16 mouse cellular contexts compared by ENCODE assay signal in genomic region chr3:86135886-86136563, GRCm38 (mm10). TPM values are rescaled to one million over a fixed set of nuclear protein-coding genes. Genes with fewer than 3 reads are reported as not detected.
DNase-seq lines count a peak whose midpoint lies in the region; ATAC-seq and TF ChIP-seq lines count a peak whose summit lies in the region.
"Had no signal": no experiment of that assay in that cellular context is flagged by ENCODE, and none has a peak within 500 bp of the region (broad histone marks: within the 10 kb centered on the region; RNA-seq: fewer than 3 reads in every experiment).

No protein-coding gene starts in this region.

- TF ChIP-seq POLR2A in MEL (IDR thresholded peaks at IDR 0.05; ENCODE audit: control insufficient read depth in 1 of 2, insufficient read depth in 1 of 2, low read depth in 1 of 2, low read length in 2 of 2, poor library complexity in 1 of 2), result peak in 1 of 2 experiments; percentile 31; a peak in 2 of 4 replicates

- H3K9me3 ChIP-seq in intestine, embryonic 15.5 days, result no peaks in the 10 kb centered on the region
- H3K9me3 ChIP-seq in intestine, embryonic 16.5 days (ENCODE audit: control insufficient read depth, low read length), result no peaks in the 10 kb centered on the region
- H3K9me3 ChIP-seq in MEL (replicated peaks; ENCODE audit: insufficient read depth, low read length), result no peaks in the 10 kb centered on the region
- no peaks in the 10 kb centered on the region for H3K9me3 ChIP-seq in liver, embryonic 13.5 days (replicated peaks)
- H3K9me3 ChIP-seq: midbrain, embryonic 15.5 days had no signal

- DNase-seq in 416B (ENCODE audit: low read depth), result peak; percentile 16
- peak; percentile 71 for DNase-seq in MEL (ENCODE audit: low read depth, low spot score)
- DNase-seq in liver, embryonic 13.5 days, result peak; percentile 38
- no peak for DNase-seq in left cerebral cortex, adult 9 months (ENCODE audit: low spot score in 2 of 2)
- no peak for DNase-seq in T-cell, adult 2 months (ENCODE audit: low spot score)
- DNase-seq: adrenal gland, postnatal 14 days; cerebellum, adult 9-10 months; forebrain, postnatal 0 days; heart, adult 18-20 months; layer of hippocampus, postnatal 36 days; lung, postnatal 36 days; right cerebral cortex, adult 18-20 months; thymus, adult 2 months had no signal

- peaks cover 8% of the 10 kb centered on the region for H3K4me1 ChIP-seq in intestine, embryonic 15.5 days (replicated peaks)
- peaks cover 7% of the 10 kb centered on the region for H3K4me1 ChIP-seq in intestine, embryonic 16.5 days (ENCODE audit: control insufficient read depth, insufficient read depth, low read length)
- peaks cover 0 to 13% of the 10 kb centered on the region in 2 experiments; a peak in 2 of 4 replicates for H3K4me1 ChIP-seq in MEL (ENCODE audit: control insufficient read depth in 1 of 2, insufficient read depth in 2 of 2, low read length in 2 of 2)
- H3K4me1 ChIP-seq in liver, embryonic 13.5 days (replicated peaks), result peaks cover 62% of the 10 kb centered on the region

- H3K4me3 ChIP-seq in intestine, embryonic 15.5 days (replicated peaks), result no peak overlapping the region
- H3K4me3 ChIP-seq in intestine, embryonic 16.5 days (ENCODE audit: low read length), result no peak overlapping the region
- H3K4me3 ChIP-seq in MEL (ENCODE audit: control insufficient read depth in 1 of 2, insufficient read depth in 1 of 2, low read depth in 2 of 2, low read length in 2 of 2), result no peak overlapping the region
- H3K4me3 ChIP-seq in liver, embryonic 13.5 days (replicated peaks), result no peak overlapping the region
- H3K4me3 ChIP-seq: midbrain, embryonic 15.5 days had no signal

- no peak for TF ChIP-seq RAD21 in MEL (IDR thresholded peaks at IDR 0.05; ENCODE audit: low read depth, low read length)

- H3K79me2 ChIP-seq in MEL (ENCODE audit: control insufficient read depth, insufficient read depth, low read length, poor library complexity), result peaks cover 16% of the 10 kb centered on the region

- TF ChIP-seq CTCF in MEL (IDR thresholded peaks at IDR 0.05 in 2 of 3, conservative IDR thresholded peaks at IDR 0.05 in 1 of 3; ENCODE audit: control insufficient read depth in 1 of 3, insufficient read depth in 1 of 3, low read depth in 2 of 3, low read length in 3 of 3, poor library complexity in 1 of 3, severe bottlenecking in 1 of 3), result no peak; a peak in 1 of 6 replicates

- peaks cover 20% of the 10 kb centered on the region for H3K36me3 ChIP-seq in intestine, embryonic 15.5 days
- H3K36me3 ChIP-seq in intestine, embryonic 16.5 days (ENCODE audit: control insufficient read depth, insufficient read depth, low read length), result peaks cover 16% of the 10 kb centered on the region
- H3K36me3 ChIP-seq in MEL (ENCODE audit: control insufficient read depth in 1 of 2, insufficient read depth in 2 of 2, low read length in 2 of 2), result peaks cover 32 to 39% of the 10 kb centered on the region in 2 experiments
- peaks cover 67% of the 10 kb centered on the region for H3K36me3 ChIP-seq in liver, embryonic 13.5 days

- no peak overlapping the region for H3K9ac ChIP-seq in intestine, embryonic 15.5 days
- no peak overlapping the region for H3K9ac ChIP-seq in intestine, embryonic 16.5 days (ENCODE audit: low read depth, low read length)
- H3K9ac ChIP-seq in MEL (ENCODE audit: control insufficient read depth, low read depth, low read length, poor library complexity, severe bottlenecking), result no peak overlapping the region
- H3K9ac ChIP-seq in liver, embryonic 13.5 days, result no peak overlapping the region
- H3K9ac ChIP-seq: forebrain, postnatal 0 days; midbrain, embryonic 15.5 days had no signal

- TF ChIP-seq EP300 in MEL (IDR thresholded peaks at IDR 0.05; ENCODE audit: low read depth in 1 of 2, low read length in 2 of 2), result peak; percentile 38 to 68; a peak in 2 of 4 replicates

- 84% methylated on average over 6 of the region's 6 CpGs for WGBS in intestine, embryonic 15.5 days
- WGBS in intestine, embryonic 16.5 days, result 85% methylated on average over 6 of the region's 6 CpGs
- WGBS in liver, embryonic 13.5 days (ENCODE audit: insufficient replicate concordance), result 37% methylated on average over 6 of the region's 6 CpGs

- ATAC-seq in intestine, embryonic 15.5 days, result peak; percentile 13; the same call in 1 of the 2 replicates
- no peak; the same call in 1 of the 2 replicates for ATAC-seq in intestine, embryonic 16.5 days
- peak; percentile 74 for ATAC-seq in liver, embryonic 13.5 days (ENCODE audit: low read depth)
- ATAC-seq: forebrain, postnatal 0 days; midbrain, embryonic 15.5 days had no signal

- no peak overlapping the region for H3K27ac ChIP-seq in intestine, embryonic 15.5 days
- H3K27ac ChIP-seq in intestine, embryonic 16.5 days (ENCODE audit: low read length), result no peak overlapping the region
- H3K27ac ChIP-seq in MEL (ENCODE audit: control insufficient read depth, low read depth, low read length), result peak overlapping the region; percentile 28
- peak overlapping the region; percentile 50 for H3K27ac ChIP-seq in liver, embryonic 13.5 days
- H3K27ac ChIP-seq: midbrain, embryonic 15.5 days had no signal

- H3K27me3 ChIP-seq in intestine, embryonic 15.5 days (replicated peaks), result no peaks in the 10 kb centered on the region
- no peaks in the 10 kb centered on the region for H3K27me3 ChIP-seq in intestine, embryonic 16.5 days (replicated peaks; ENCODE audit: control insufficient read depth, insufficient read depth, low read length)
- no peaks in the 10 kb centered on the region for H3K27me3 ChIP-seq in MEL (ENCODE audit: control insufficient read depth in 1 of 2, insufficient read depth in 2 of 2, low read length in 2 of 2)
- no peaks in the 10 kb centered on the region for H3K27me3 ChIP-seq in liver, embryonic 13.5 days
- H3K27me3 ChIP-seq: midbrain, embryonic 15.5 days had no signal

- no peak overlapping the region for H3K4me2 ChIP-seq in intestine, embryonic 15.5 days (replicated peaks)
- no peak overlapping the region for H3K4me2 ChIP-seq in intestine, embryonic 16.5 days (ENCODE audit: low read depth, low read length)
- no peak overlapping the region for H3K4me2 ChIP-seq in liver, embryonic 13.5 days
- H3K4me2 ChIP-seq: midbrain, embryonic 15.5 days had no signal

TF ChIP-seq in MEL, 35 proteins besides CTCF, POLR2A, EP300 and RAD21:
- TF ChIP-seq POLR2AphosphoS2 (IDR thresholded peaks at IDR 0.05; ENCODE audit: low read length) (peak; percentile 37; the same call in 1 of the 2 replicates), SIN3A (IDR thresholded peaks at IDR 0.05; ENCODE audit: low read length) (no peak), E2F4 (IDR thresholded peaks at IDR 0.05; ENCODE audit: borderline replicate concordance, low read depth, low read length) (no peak), MEF2A (IDR thresholded peaks at IDR 0.05; ENCODE audit: extremely low read depth, insufficient replicate concordance, low read depth, low read length, poor library complexity, severe bottlenecking) (no peak), TBP (IDR thresholded peaks at IDR 0.05; ENCODE audit: low read depth, low read length) (0 out of 2 replicates have a peak, but pooled peaks have one; percentile 7), RCOR1 (IDR thresholded peaks at IDR 0.05; ENCODE audit: low read depth, low read length) (0 out of 2 replicates have a peak, but pooled peaks have one; percentile 14), GABPA (IDR thresholded peaks at IDR 0.05; ENCODE audit: low read depth, low read length) (no peak), MYC (IDR thresholded peaks at IDR 0.05; ENCODE audit: low read depth, low read length) (no peak), TCF12 (IDR thresholded peaks at IDR 0.05; ENCODE audit: low read depth, low read length) (peak; percentile 79), UBTF (IDR thresholded peaks at IDR 0.05; ENCODE audit: borderline replicate concordance, insufficient read depth, low read depth, low read length) (no peak), NRF1 (IDR thresholded peaks at IDR 0.05; ENCODE audit: insufficient read depth, low read depth, low read length, poor library complexity, severe bottlenecking) (no peak), ZNF384 (IDR thresholded peaks at IDR 0.05; ENCODE audit: low read depth, low read length) (no peak), ZMIZ1 (IDR thresholded peaks at IDR 0.05; ENCODE audit: low read depth, low read length) (peak; percentile 40), TAL1 (IDR thresholded peaks at IDR 0.05; ENCODE audit: low read length) (peak; percentile 74), ETS1 (IDR thresholded peaks at IDR 0.05; ENCODE audit: low read depth, low read length) (peak; percentile 64), POLR2AphosphoS5 (IDR thresholded peaks at IDR 0.05; ENCODE audit: borderline replicate concordance, low read depth, low read length) (0 out of 2 replicates have a peak, but pooled peaks have one; percentile 66), GATA1 (IDR thresholded peaks at IDR 0.05; ENCODE audit: low read depth, low read length) (peak; percentile 74)

RNA-seq across cellular contexts. Expression of gene Rps3a1, which starts 6.5 kb away (rescaled TPM):
- 1,281 and 1,419 TPM in 2 replicates for polyA plus RNA-seq in intestine, embryonic 15.5 days (2015; fragmentation: Nextera tagmentation; extraction: Ambion mirVana)
- 1,081 and 1,200 TPM in 2 replicates for polyA plus RNA-seq in intestine, embryonic 16.5 days (2015; fragmentation: Nextera tagmentation; extraction: Ambion mirVana)
- 2,397 and 2,507 TPM in 2 replicates for total RNA-seq in MEL (2012; rRNA removed)
- polyA plus RNA-seq in MEL (2012; ENCODE audit: insufficient read depth in 1 of 2, insufficient read length in 2 of 2, low read depth in 1 of 2, low replicate concordance in 2 of 2, missing spikeins in 1 of 2), result 1,000 to 10,000 TPM in 1 of 2 experiments, not detected in 1; 1,198 TPM
- polyA plus RNA-seq in liver, embryonic 13.5 days (2015; fragmentation: Nextera tagmentation; extraction: Ambion mirVana), result 1,129 and 1,231 TPM in 2 replicates

Comparison
In these comparisons a context has a peak if more than half of its experiments do, and no peak if none do; other contexts are left out.
1. H3K27ac ChIP-seq: peak in MEL (single experiment) and liver, embryonic 13.5 days (single experiment); none in intestine, embryonic 15.5 days (single experiment) and intestine, embryonic 16.5 days (single experiment).
2. DNase-seq: peak in 416B (single experiment), MEL (single experiment) and liver, embryonic 13.5 days (single experiment); none in left cerebral cortex, adult 9 months (0 of 2) and T-cell, adult 2 months (single experiment).